Mouse (Mus musculus) cerebral cortex, adult 2 months (tissue): ENCODE results near the gene Tcf7l1.

Experiments used
- WGBS: fragments of 180-500 bp; shearing (Covaris S2); methylation state at CpG from one replicate; pipeline ENCODE4 v1.1.7; 2018; 5-methylcytosine and 5-hydroxymethylcytosine counted together

Gene Tcf7l1

GRCm38 (mm10) chr6:72593011-72593803 is 195.8 kb downstream of the Tcf7l1 start:
- WGBS = 71% methylated on average over 6 of the region's 6 CpGs

- WGBS = 75% methylated on average over 3 of the region's 3 CpGs
Measured at GRCm38 (mm10) chr6:72586701-72587100, 202.4 kb downstream of the Tcf7l1 start.

GRCm38 (mm10) chr6:72584154-72584553 is 204.9 kb downstream of the Tcf7l1 start:
- 92% methylated on average over 11 of the region's 11 CpGs for WGBS

- 90% methylated on average over 4 of the region's 4 CpGs for WGBS
Measured at GRCm38 (mm10) chr6:72583211-72583839, 205.7 kb downstream of the Tcf7l1 start.

GRCm38 (mm10) chr6:72581625-72582382 is 207.2 kb downstream of the Tcf7l1 start:
- WGBS = 79% methylated on average over 11 of the region's 11 CpGs
